Mouse (Mus musculus): Measurements from ENCODE around the gene Grik3. TPM values are rescaled to one million over a fixed set of nuclear protein-coding genes. Genes with fewer than 3 reads are reported as not detected.

Grik3 gene
- total and polyA plus RNA-seq, 2 experiments from 2014 or later: 3.3 to 24.6 TPM

- Histone ChIP-seq H3K9ac (replicated peaks; ENCODE audit: low read length, poor library complexity, severe bottlenecking) (no peak overlapping the region), H3K4me3 (ENCODE audit: low read depth, low read length) (no peak overlapping the region), H3K27ac (ENCODE audit: low read depth, low read length) (no peak overlapping the region), H3K4me2 (ENCODE audit: low read depth, low read length, poor library complexity, severe bottlenecking) (no peak overlapping the region), H3K4me1 (ENCODE audit: insufficient read depth, low read length) (no peaks in the 10 kb centered on the region), H3K36me3 (ENCODE audit: insufficient read depth, low read length) (no peaks in the 10 kb centered on the region), H3K9me3 (ENCODE audit: low read length) (no peaks in the 10 kb centered on the region), H3K27me3 (ENCODE audit: insufficient read depth, low read length) (no peaks in the 10 kb centered on the region)
- no peak for DNase-seq (ENCODE audit: low spot score)
- TF ChIP-seq CTCF (IDR thresholded peaks at IDR 0.05): no peak
- no peak for ATAC-seq (ENCODE audit: low FRiP score)
- WGBS: 85% methylated on average over 5 of the region's 5 CpGs
Measured at GRCm38 (mm10) chr4:125756393-125756792, 265.9 kb downstream of the Grik3 start.

- Histone ChIP-seq H3K4me1 (ENCODE audit: insufficient read depth, low read length) (no peaks in the 10 kb centered on the region), H3K4me3 (ENCODE audit: low read depth, low read length) (no peak overlapping the region), H3K9ac (replicated peaks; ENCODE audit: low read length, poor library complexity, severe bottlenecking) (no peak overlapping the region), H3K36me3 (ENCODE audit: insufficient read depth, low read length) (no peaks in the 10 kb centered on the region), H3K27ac (ENCODE audit: low read depth, low read length) (no peak overlapping the region), H3K27me3 (ENCODE audit: insufficient read depth, low read length) (no peaks in the 10 kb centered on the region), H3K9me3 (ENCODE audit: low read length) (no peaks in the 10 kb centered on the region), H3K4me2 (ENCODE audit: low read depth, low read length, poor library complexity, severe bottlenecking) (no peak overlapping the region)
- WGBS: 87% methylated on average over 4 of the region's 4 CpGs
- DNase-seq (ENCODE audit: low spot score): no peak
- ATAC-seq (ENCODE audit: low FRiP score): no peak
- no peak for TF ChIP-seq CTCF (IDR thresholded peaks at IDR 0.05)
Measured at GRCm38 (mm10) chr4:125760326-125760725, 269.8 kb downstream of the Grik3 start.

- TF ChIP-seq CTCF (IDR thresholded peaks at IDR 0.05): no peak
- Histone ChIP-seq H3K36me3 (ENCODE audit: insufficient read depth, low read length) (no peaks in the 10 kb centered on the region), H3K9me3 (ENCODE audit: low read length) (no peaks in the 10 kb centered on the region), H3K9ac (replicated peaks; ENCODE audit: low read length, poor library complexity, severe bottlenecking) (no peak overlapping the region), H3K27ac (ENCODE audit: low read depth, low read length) (no peak overlapping the region), H3K4me1 (ENCODE audit: insufficient read depth, low read length) (no peaks in the 10 kb centered on the region), H3K27me3 (ENCODE audit: insufficient read depth, low read length) (no peaks in the 10 kb centered on the region), H3K4me3 (ENCODE audit: low read depth, low read length) (no peak overlapping the region), H3K4me2 (ENCODE audit: low read depth, low read length, poor library complexity, severe bottlenecking) (no peak overlapping the region)
- DNase-seq (ENCODE audit: low spot score) (no peak), ATAC-seq (ENCODE audit: low FRiP score) (no peak)
- 43% methylated on average over 5 of the region's 5 CpGs for WGBS
Measured at GRCm38 (mm10) chr4:125763056-125763455, 272.6 kb downstream of the Grik3 start.

Small RNAs within 50 kb of the gene (microRNA-seq; reads per million reads assigned to microRNA genes)
- not detected for gene Mir692-2 (ENCODE audit: borderline number of aligned reads)

Data from midbrain, postnatal 0 days (tissue).